ENCODE assay signal across 12 mouse cellular contexts in genomic region chr2:32387706-32388490, GRCm38 (mm10). TPM values are rescaled to one million over a fixed set of nuclear protein-coding genes. Genes with fewer than 3 reads are reported as not detected.
DNase-seq lines count a peak whose midpoint lies in the region; ATAC-seq lines count a peak whose summit lies in the region.
"Had no signal": no experiment of that assay in that cellular context is flagged by ENCODE, and none has a peak within 500 bp of the region (broad histone marks: within the 10 kb centered on the region; RNA-seq: fewer than 3 reads in every experiment).

TSS of gene Lcn2 (minus strand) at chr2:32388252.

- peaks cover 26% of the 10 kb centered on the region for H3K27me3 ChIP-seq in heart, embryonic 12.5 days (replicated peaks)
- H3K27me3 ChIP-seq in limb, embryonic 10.5 days (ENCODE audit: low read depth, poor library complexity, severe bottlenecking), result peaks cover 24% of the 10 kb centered on the region
- H3K27me3 ChIP-seq in forebrain, embryonic 15.5 days, result 0 out of 2 replicates have a peak, but pooled peaks cover 5% of the 10 kb centered on the region

- intact Hi-C loops in left cerebral cortex, postnatal 10 days (cut with DNase I), result no loop called here

- H3K4me1 ChIP-seq in heart, embryonic 12.5 days (replicated peaks), result no peaks in the 10 kb centered on the region
- H3K4me1 ChIP-seq in limb, embryonic 10.5 days, result peaks cover 40% of the 10 kb centered on the region
- no peaks in the 10 kb centered on the region for H3K4me1 ChIP-seq in forebrain, embryonic 15.5 days

- H3K4me3 ChIP-seq in heart, embryonic 12.5 days, result no peak within 1 kb of the TSS
- H3K4me3 ChIP-seq in limb, embryonic 10.5 days, result no peak within 1 kb of the TSS
- H3K4me3 ChIP-seq in forebrain, embryonic 15.5 days, result no peak within 1 kb of the TSS
- H3K4me3 ChIP-seq: erythroblast, embryonic 14.5 days had no signal

- H3K4me2 ChIP-seq in heart, embryonic 12.5 days, result no peak within 1 kb of the TSS
- H3K4me2 ChIP-seq in forebrain, embryonic 15.5 days (replicated peaks), result no peak within 1 kb of the TSS
- H3K4me2 ChIP-seq: lung, embryonic 14.5 days had no signal

- no peaks in the 10 kb centered on the region for H3K9me3 ChIP-seq in heart, embryonic 12.5 days (replicated peaks)
- H3K9me3 ChIP-seq in limb, embryonic 10.5 days (replicated peaks), result no peaks in the 10 kb centered on the region
- H3K9me3 ChIP-seq in forebrain, embryonic 15.5 days, result no peaks in the 10 kb centered on the region

- H3K36me3 ChIP-seq in heart, embryonic 12.5 days, result no peaks in the 10 kb centered on the region
- no peaks in the 10 kb centered on the region for H3K36me3 ChIP-seq in limb, embryonic 10.5 days
- no peaks in the 10 kb centered on the region for H3K36me3 ChIP-seq in forebrain, embryonic 15.5 days

- no peak for ATAC-seq in heart, embryonic 12.5 days (ENCODE audit: insufficient number of reproducible peaks, low FRiP score)
- ATAC-seq in forebrain, embryonic 15.5 days (replicated peaks), result no peak

- no peak within 1 kb of the TSS for H3K9ac ChIP-seq in heart, embryonic 12.5 days
- H3K9ac ChIP-seq in forebrain, embryonic 15.5 days (replicated peaks), result no peak within 1 kb of the TSS
- H3K9ac ChIP-seq: lung, embryonic 14.5 days had no signal

- DNase-seq in heart, adult 18-20 months, result peak; percentile 28 to 59
- DNase-seq in adrenal gland, postnatal 14 days, result peak; percentile 60
- no peak for DNase-seq in limb, embryonic 10.5 days (ENCODE audit: low spot score)
- DNase-seq in lung, postnatal 36 days, result peak; percentile 60
- no peak for DNase-seq in left cerebral cortex, postnatal 10 days (ENCODE audit: extremely low spot score in 1 of 2, low spot score in 2 of 2)
- no peak for DNase-seq in spleen, adult 18-20 months
- DNase-seq: cerebellum, adult 11-12 months; gastrocnemius, postnatal 25 days; lung, embryonic 14.5 days had no signal

- H3K27ac ChIP-seq in heart, embryonic 12.5 days (ENCODE audit: poor library complexity, severe bottlenecking), result no peak within 1 kb of the TSS
- H3K27ac ChIP-seq in limb, embryonic 10.5 days, result peak within 1 kb of the TSS; percentile 54
- H3K27ac ChIP-seq in forebrain, embryonic 15.5 days (replicated peaks), result no peak within 1 kb of the TSS

- WGBS in heart, embryonic 12.5 days, result 56% methylated on average over 5 of the region's 5 CpGs
- WGBS in limb, embryonic 10.5 days, result 70% methylated on average over 5 of the region's 5 CpGs
- 58% methylated on average over 5 of the region's 5 CpGs for WGBS in forebrain, embryonic 15.5 days

RNA-seq across cellular contexts. Expression of gene Lcn2, which starts in this region (rescaled TPM):
- total RNA-seq in heart, adult 18-20 months (2021), result 1 to 10 TPM; 4.8 to 5.6 TPM
- polyA plus RNA-seq in heart, embryonic 12.5 days (2016; fragmentation: Nextera tagmentation; extraction: Ambion mirVana), result 0.14 and 0.38 TPM in 2 replicates
- 7.1 and 9.6 TPM in 2 replicates for total RNA-seq in adrenal gland, postnatal 14 days (2021)
- not detected in 2 replicates for polyA plus RNA-seq in limb, embryonic 10.5 days (2016; fragmentation: Nextera tagmentation; extraction: Ambion mirVana)
- polyA plus RNA-seq in forebrain, embryonic 15.5 days (2015; fragmentation: Nextera tagmentation; extraction: Ambion mirVana), result 0.51 and 0.63 TPM in 2 replicates
- total RNA-seq in left cerebral cortex, postnatal 10 days (2021), result 1 to 10 TPM; 1.7 to 3.4 TPM
- polyA plus RNA-seq: lung, embryonic 14.5 days had no signal

Comparison
In these comparisons a context has a peak if more than half of its experiments do, and no peak if none do; other contexts are left out.
1. DNase-seq: peak in heart, adult 18-20 months (2 of 2), adrenal gland, postnatal 14 days (single experiment) and lung, postnatal 36 days (single experiment); none in limb, embryonic 10.5 days (single experiment), left cerebral cortex, postnatal 10 days (0 of 2) and spleen, adult 18-20 months (0 of 2).